Mouse (Mus musculus): ENCODE measurements around the gene Fam193b. TPM values are rescaled to one million over a fixed set of nuclear protein-coding genes. Genes with fewer than 3 reads are reported as not detected.

Gene Fam193b
- polyA plus RNA-seq, 1 experiment from 2014 or later, result 47.8 TPM

DNA sequence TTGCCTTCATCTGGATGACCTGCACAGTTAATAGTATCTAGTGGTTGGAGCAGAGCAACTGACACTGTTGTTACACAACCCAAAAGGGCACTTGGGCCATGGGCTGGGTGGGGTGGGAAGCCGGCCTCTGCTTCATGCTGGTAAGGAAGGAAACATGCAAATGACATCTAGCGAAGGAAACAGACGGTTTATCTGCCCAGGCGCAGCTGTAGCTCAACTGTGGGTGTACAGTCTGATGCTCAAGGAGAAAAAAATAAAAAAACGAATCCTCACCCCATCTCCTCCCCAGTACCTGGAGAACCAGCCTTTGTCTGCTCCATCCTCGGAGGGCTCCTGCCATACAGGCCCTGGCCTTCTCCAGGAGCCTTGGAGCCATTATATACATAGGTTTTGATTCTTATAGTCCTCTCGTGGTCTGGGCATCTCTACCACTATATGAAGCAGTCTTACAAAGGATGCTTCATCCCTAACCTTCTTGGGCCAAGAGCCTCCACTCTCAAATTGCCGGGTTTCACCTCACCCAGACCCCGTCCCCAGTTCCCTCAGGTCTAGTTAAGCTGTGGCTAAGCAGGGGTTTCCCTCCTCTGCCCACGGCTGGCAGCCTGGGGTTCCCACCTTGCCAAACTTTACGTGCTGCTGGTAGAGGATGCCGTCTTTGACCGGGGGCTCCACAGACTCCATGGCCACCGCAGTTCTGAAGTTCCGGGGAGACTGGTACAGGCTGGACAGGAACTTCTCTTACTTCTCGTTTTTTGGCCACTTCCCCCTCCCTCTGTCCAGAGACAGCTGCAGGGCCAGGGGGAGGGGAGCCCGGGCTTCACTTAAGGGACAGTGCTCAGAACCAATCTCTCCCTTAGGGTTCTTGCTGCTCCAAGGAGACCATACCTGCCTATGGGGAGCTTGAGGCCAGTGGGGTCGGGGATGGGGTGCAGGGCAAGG is 42.8 kb downstream of the Fam193b start:
- ATAC-seq (ENCODE audit: insufficient number of reproducible peaks, low FRiP score, low TSS enrichment, low read depth) (no peak), DNase-seq (ENCODE audit: low spot score) (no peak)
- no peaks in the 10 kb centered on the region for H3K27me3 ChIP-seq (ENCODE audit: control insufficient read depth, insufficient read depth, low read length)
- no peak overlapping the region for H3K9ac ChIP-seq (ENCODE audit: low read length)
- no peak overlapping the region for H3K27ac ChIP-seq (replicated peaks; ENCODE audit: low read depth, low read length)
- H3K4me3 ChIP-seq (ENCODE audit: low read depth, low read length), result no peak overlapping the region
- WGBS, result 78% methylated on average over 18 of the region's 18 CpGs
- peaks cover 19% of the 10 kb centered on the region for H3K36me3 ChIP-seq (ENCODE audit: control insufficient read depth, insufficient read depth, low read length)
- peaks cover 3% of the 10 kb centered on the region for H3K4me1 ChIP-seq (ENCODE audit: control insufficient read depth, insufficient read depth, low read length)
- no peaks in the 10 kb centered on the region for H3K9me3 ChIP-seq (ENCODE audit: control insufficient read depth, low read length)
- H3K4me2 ChIP-seq (ENCODE audit: low read depth, severe bottlenecking), result no peak overlapping the region

- ATAC-seq (ENCODE audit: insufficient number of reproducible peaks, low FRiP score, low TSS enrichment, low read depth) (no peak), DNase-seq (ENCODE audit: low spot score) (no peak)
- Histone ChIP-seq H3K4me1 (ENCODE audit: control insufficient read depth, insufficient read depth, low read length) (peaks cover 5% of the 10 kb centered on the region), H3K4me2 (ENCODE audit: low read depth, severe bottlenecking) (no peak overlapping the region), H3K27ac (replicated peaks; ENCODE audit: low read depth, low read length) (no peak overlapping the region), H3K27me3 (ENCODE audit: control insufficient read depth, insufficient read depth, low read length) (no peaks in the 10 kb centered on the region), H3K9me3 (ENCODE audit: control insufficient read depth, low read length) (no peaks in the 10 kb centered on the region), H3K4me3 (ENCODE audit: low read depth, low read length) (no peak overlapping the region), H3K36me3 (ENCODE audit: control insufficient read depth, insufficient read depth, low read length) (peaks cover 15% of the 10 kb centered on the region), H3K9ac (ENCODE audit: low read length) (no peak overlapping the region)
- WGBS, result 89% methylated on average over 16 of the region's 16 CpGs
Measured at GRCm38 (mm10) chr13:55527212-55527611, 43.7 kb downstream of the Fam193b start.

DNA sequence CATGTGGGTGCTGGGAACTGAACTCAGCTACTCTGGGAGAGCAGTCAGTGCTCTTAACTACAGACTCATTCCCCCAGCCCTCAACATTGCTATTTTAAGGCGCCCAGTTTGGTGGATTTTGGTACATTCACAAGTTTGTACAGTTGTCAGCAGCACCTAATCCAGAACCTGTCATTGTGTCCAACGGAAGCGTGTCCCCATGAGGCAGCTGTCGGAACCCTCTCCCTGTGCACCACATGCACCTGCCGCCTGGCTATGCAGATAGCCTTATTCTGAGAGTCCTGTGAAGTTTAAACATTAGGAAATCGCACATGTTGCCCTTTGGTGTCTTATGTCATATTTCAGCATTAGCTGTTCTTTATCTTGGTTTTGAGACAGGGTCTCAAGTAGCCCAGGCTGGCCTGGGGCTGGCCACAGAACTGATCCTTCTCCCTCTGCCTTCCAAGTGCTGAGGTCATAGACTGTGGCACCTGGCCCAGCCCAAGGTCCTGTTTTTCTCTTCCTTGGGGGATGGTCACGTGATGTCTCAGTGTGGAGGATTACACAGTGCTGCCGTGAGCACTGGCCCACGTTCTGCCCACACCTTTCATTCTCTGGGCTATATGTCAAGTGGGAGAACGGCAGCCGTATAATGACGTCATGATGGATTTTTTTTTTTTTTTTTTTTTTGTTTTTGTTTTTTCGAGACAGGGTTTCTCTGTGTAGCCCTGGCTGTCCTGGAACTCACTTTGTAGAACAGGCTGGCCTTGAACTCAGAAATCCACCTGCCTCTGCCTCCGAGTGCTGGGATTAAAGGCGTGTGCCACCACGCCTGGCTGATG is 45.0 kb downstream of the Fam193b start:
- Histone ChIP-seq H3K4me1 (ENCODE audit: control insufficient read depth, insufficient read depth, low read length) (peaks cover 5% of the 10 kb centered on the region), H3K27me3 (ENCODE audit: control insufficient read depth, insufficient read depth, low read length) (no peaks in the 10 kb centered on the region), H3K27ac (replicated peaks; ENCODE audit: low read depth, low read length) (no peak overlapping the region), H3K4me3 (ENCODE audit: low read depth, low read length) (no peak overlapping the region), H3K9ac (ENCODE audit: low read length) (no peak overlapping the region), H3K4me2 (ENCODE audit: low read depth, severe bottlenecking) (no peak overlapping the region), H3K9me3 (ENCODE audit: control insufficient read depth, low read length) (no peaks in the 10 kb centered on the region), H3K36me3 (ENCODE audit: control insufficient read depth, insufficient read depth, low read length) (peaks cover 11% of the 10 kb centered on the region)
- 83% methylated on average over 16 of the region's 16 CpGs for WGBS
- ATAC-seq (ENCODE audit: insufficient number of reproducible peaks, low FRiP score, low TSS enrichment, low read depth) (no peak), DNase-seq (ENCODE audit: low spot score) (no peak)

DNA sequence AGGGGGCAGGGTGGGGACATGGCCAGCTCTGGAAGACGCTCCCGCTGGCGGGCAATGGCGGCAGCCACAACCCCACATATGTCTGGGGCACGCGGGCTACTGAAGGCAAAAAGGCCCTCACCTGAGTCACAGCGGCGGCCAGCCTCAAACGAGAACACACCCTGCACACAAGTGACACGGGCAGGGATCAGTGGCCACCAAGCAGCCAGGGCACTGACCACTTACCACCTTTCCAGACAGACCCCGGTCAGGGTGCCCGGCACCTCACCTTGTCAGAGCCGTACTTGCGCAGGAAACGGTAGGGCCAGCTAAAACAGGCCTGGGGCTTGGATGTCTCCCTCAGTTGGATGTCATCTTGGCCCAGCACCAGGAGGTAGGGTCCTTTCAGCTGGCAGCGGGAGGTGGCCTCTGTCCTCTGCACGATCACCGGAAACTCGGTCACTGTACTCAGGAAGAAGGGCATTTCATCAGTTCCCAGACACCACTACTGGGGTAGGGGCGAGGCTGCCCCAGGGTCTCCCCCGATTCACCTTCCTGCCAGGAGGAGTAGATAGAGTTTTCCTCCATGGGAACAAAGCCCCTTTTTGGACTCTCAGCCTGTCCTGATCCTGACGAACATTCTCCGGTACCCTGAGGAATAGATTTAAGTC is 46.8 kb downstream of the Fam193b start:
- Histone ChIP-seq H3K4me3 (ENCODE audit: low read depth, low read length) (no peak overlapping the region), H3K4me1 (ENCODE audit: control insufficient read depth, insufficient read depth, low read length) (peaks cover 5% of the 10 kb centered on the region), H3K36me3 (ENCODE audit: control insufficient read depth, insufficient read depth, low read length) (0 out of 2 replicates have a peak, but pooled peaks cover 1% of the 10 kb centered on the region), H3K9me3 (ENCODE audit: control insufficient read depth, low read length) (no peaks in the 10 kb centered on the region), H3K27me3 (ENCODE audit: control insufficient read depth, insufficient read depth, low read length) (no peaks in the 10 kb centered on the region), H3K27ac (replicated peaks; ENCODE audit: low read depth, low read length) (no peak overlapping the region), H3K4me2 (ENCODE audit: low read depth, severe bottlenecking) (no peak overlapping the region), H3K9ac (ENCODE audit: low read length) (no peak overlapping the region)
- DNase-seq (ENCODE audit: low spot score) (no peak), ATAC-seq (ENCODE audit: insufficient number of reproducible peaks, low FRiP score, low TSS enrichment, low read depth) (no peak)
- WGBS, result 93% methylated on average over 23 of the region's 23 CpGs

DNA sequence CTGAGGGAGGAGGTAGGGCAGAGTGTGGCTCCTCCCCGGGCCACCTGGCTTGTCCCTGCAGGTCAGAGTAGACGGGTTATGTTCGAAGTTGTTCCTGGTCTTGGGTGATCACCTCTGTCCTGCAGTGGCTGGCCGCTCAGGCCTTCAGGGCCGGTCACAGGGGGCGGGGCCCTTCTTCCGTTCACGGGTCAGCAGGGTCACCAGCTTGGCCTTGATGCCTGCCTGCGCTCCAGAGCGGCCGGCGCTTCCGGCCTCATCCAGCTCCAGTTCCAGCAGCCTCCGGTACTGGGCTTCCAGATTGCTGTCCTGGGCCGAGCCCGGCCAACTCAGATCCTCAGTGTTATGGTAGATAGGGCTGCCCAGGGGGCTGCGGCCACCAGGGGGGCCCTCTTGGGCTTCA is 47.6 kb downstream of the Fam193b start:
- H3K27ac ChIP-seq (replicated peaks; ENCODE audit: low read depth, low read length), result no peak overlapping the region; the same call in 1 of the 2 replicates
- no peaks in the 10 kb centered on the region for H3K27me3 ChIP-seq (ENCODE audit: control insufficient read depth, insufficient read depth, low read length)
- DNase-seq (ENCODE audit: low spot score) (no peak), ATAC-seq (ENCODE audit: insufficient number of reproducible peaks, low FRiP score, low TSS enrichment, low read depth) (no peak)
- H3K4me1 ChIP-seq (ENCODE audit: control insufficient read depth, insufficient read depth, low read length), result peaks cover 5% of the 10 kb centered on the region
- no peak overlapping the region for H3K9ac ChIP-seq (ENCODE audit: low read length)
- no peaks in the 10 kb centered on the region for H3K9me3 ChIP-seq (ENCODE audit: control insufficient read depth, low read length)
- no peak overlapping the region for H3K4me3 ChIP-seq (ENCODE audit: low read depth, low read length)
- no peaks in the 10 kb centered on the region for H3K36me3 ChIP-seq (ENCODE audit: control insufficient read depth, insufficient read depth, low read length)
- 58% methylated on average over 17 of the region's 17 CpGs for WGBS
- H3K4me2 ChIP-seq (ENCODE audit: low read depth, severe bottlenecking), result no peak overlapping the region

GRCm38 (mm10) chr13:55522730-55523129 is 48.2 kb downstream of the Fam193b start:
- 77% methylated on average over 8 of the region's 8 CpGs for WGBS
- Histone ChIP-seq H3K4me1 (ENCODE audit: control insufficient read depth, insufficient read depth, low read length) (peaks cover 5% of the 10 kb centered on the region), H3K27ac (replicated peaks; ENCODE audit: low read depth, low read length) (no peak overlapping the region; the same call in 1 of the 2 replicates)

GRCm38 (mm10) chr13:55519606-55520005 is 51.3 kb downstream of the Fam193b start:
- WGBS, result 77% methylated on average over 4 of the region's 4 CpGs
- no peak for ATAC-seq (ENCODE audit: insufficient number of reproducible peaks, low FRiP score, low TSS enrichment, low read depth)
- Histone ChIP-seq H3K27ac (replicated peaks; ENCODE audit: low read depth, low read length) (no peak overlapping the region), H3K27me3 (ENCODE audit: control insufficient read depth, insufficient read depth, low read length) (no peaks in the 10 kb centered on the region), H3K4me2 (ENCODE audit: low read depth, severe bottlenecking) (no peak overlapping the region), H3K9ac (ENCODE audit: low read length) (no peak overlapping the region), H3K4me3 (ENCODE audit: low read depth, low read length) (no peak overlapping the region), H3K4me1 (ENCODE audit: control insufficient read depth, insufficient read depth, low read length) (peaks cover 5% of the 10 kb centered on the region), H3K36me3 (ENCODE audit: control insufficient read depth, insufficient read depth, low read length) (no peaks in the 10 kb centered on the region), H3K9me3 (ENCODE audit: control insufficient read depth, low read length) (no peaks in the 10 kb centered on the region)
- DNase-seq (ENCODE audit: low spot score), result no peak

More at GRCm38 (mm10) chr13:55522730-55523129, 48.2 kb downstream of the Fam193b start:
- no peak overlapping the region for H3K9ac ChIP-seq (ENCODE audit: low read length)
- DNase-seq (ENCODE audit: low spot score), result no peak
- H3K36me3 ChIP-seq (ENCODE audit: control insufficient read depth, insufficient read depth, low read length), result no peaks in the 10 kb centered on the region
- H3K4me2 ChIP-seq (ENCODE audit: low read depth, severe bottlenecking), result no peak overlapping the region
- ATAC-seq (ENCODE audit: insufficient number of reproducible peaks, low FRiP score, low TSS enrichment, low read depth), result no peak
- H3K9me3 ChIP-seq (ENCODE audit: control insufficient read depth, low read length), result no peaks in the 10 kb centered on the region
- H3K4me3 ChIP-seq (ENCODE audit: low read depth, low read length), result no peak overlapping the region
- H3K27me3 ChIP-seq (ENCODE audit: control insufficient read depth, insufficient read depth, low read length), result no peaks in the 10 kb centered on the region

GRCm38 (mm10) chr13:55516955-55517354 is 54.0 kb downstream of the Fam193b start:
- H3K4me3 ChIP-seq (ENCODE audit: low read depth, low read length), result no peak overlapping the region
- no peak overlapping the region for H3K9ac ChIP-seq (ENCODE audit: low read length)
- peak; percentile 95 for DNase-seq (ENCODE audit: low spot score)
- peaks cover 9% of the 10 kb centered on the region for H3K4me1 ChIP-seq (ENCODE audit: control insufficient read depth, insufficient read depth, low read length)
- no peak overlapping the region for H3K4me2 ChIP-seq (ENCODE audit: low read depth, severe bottlenecking)
- H3K27me3 ChIP-seq (ENCODE audit: control insufficient read depth, insufficient read depth, low read length), result no peaks in the 10 kb centered on the region
- no peak overlapping the region for H3K27ac ChIP-seq (replicated peaks; ENCODE audit: low read depth, low read length)
- no peak for ATAC-seq (ENCODE audit: insufficient number of reproducible peaks, low FRiP score, low TSS enrichment, low read depth)
- WGBS, result 5% methylated on average over 5 of the region's 5 CpGs
- H3K9me3 ChIP-seq (ENCODE audit: control insufficient read depth, low read length), result no peaks in the 10 kb centered on the region
- H3K36me3 ChIP-seq (ENCODE audit: control insufficient read depth, insufficient read depth, low read length), result no peaks in the 10 kb centered on the region
